Mouse (Mus musculus) intestine, postnatal 0 days (tissue): Measurements from ENCODE around the gene Slc15a5. TPM values are rescaled to one million over a fixed set of nuclear protein-coding genes. Genes with fewer than 3 reads are reported as not detected.

Experiments used
- ATAC-seq: fragments of 200-750 bp; cut with Nextera tagmentation; 2 replicates; pipeline ENCODE4 v1.8.0; 2017; ENCODE audit warnings: mild to moderate bottlenecking, moderate TSS enrichment, moderate library complexity
- H3K27ac ChIP-seq: fragments of 300-500 bp; sonication (generic); 2 replicates; pipeline ENCODE4 v1.5.1; 2014; ENCODE audit warnings: mild to moderate bottlenecking, low read depth, low read length, moderate library complexity
- H3K27me3 ChIP-seq: fragments of 300-500 bp; sonication (generic); replicated peaks from 2 replicates; pipeline ENCODE4 v1.6.1; 2014; ENCODE audit warnings: low read length, mixed read lengths; ENCODE audit not compliant: control insufficient read depth, insufficient read depth
- H3K36me3 ChIP-seq: fragments of 300-500 bp; sonication (generic); 2 replicates; pipeline ENCODE4 v1.6.1; 2014; ENCODE audit warnings: mild to moderate bottlenecking, moderate library complexity; ENCODE audit not compliant: control insufficient read depth, insufficient read depth
- H3K4me1 ChIP-seq: fragments of 300-500 bp; sonication (generic); replicated peaks from 2 replicates; pipeline ENCODE4 v1.6.1; 2014; ENCODE audit warnings: antibody characterized with exemption, low read length, mixed read lengths; ENCODE audit not compliant: control insufficient read depth, insufficient read depth
- H3K4me2 ChIP-seq: fragments of 300-500 bp; sonication (generic); replicated peaks from 2 replicates; pipeline ENCODE4 v1.6.1; 2014; ENCODE audit warnings: low read depth, mild to moderate bottlenecking, moderate library complexity
- H3K4me3 ChIP-seq: fragments of 300-500 bp; sonication (generic); 2 replicates; pipeline ENCODE4 v1.5.1; 2014; ENCODE audit warnings: low read depth, low read length
- H3K9ac ChIP-seq: fragments of 300-500 bp; sonication (generic); 2 replicates; pipeline ENCODE4 v1.6.1; 2014; ENCODE audit warnings: mild to moderate bottlenecking, low read depth, low read length
- H3K9me3 ChIP-seq: fragments of 300-500 bp; sonication (generic); 2 replicates; pipeline ENCODE4 v1.6.1; 2016; ENCODE audit warnings: mixed run types; ENCODE audit not compliant: control insufficient read depth
- CTCF ChIP-seq: sonication (generic); IDR thresholded peaks from 2 replicates; pipeline ENCODE4 v1.5.1; 2016; ENCODE audit warnings: low read depth, mild to moderate bottlenecking, control low read depth, antibody characterized with exemption, moderate library complexity
- WGBS: fragments of 180-500 bp; shearing (Covaris S2); extraction: QIAGEN DNeasy Blood & Tissue Kit; methylation state at CpG from one replicate; pipeline ENCODE4 v1.1.7; 2014; 5-methylcytosine and 5-hydroxymethylcytosine counted together
- polyA plus RNA-seq: library from polyadenylated mRNA; unstranded; fragments of >200 nt; fragmentation: Nextera tagmentation; extraction: Ambion mirVana; gene quantifications from 2 replicates; pipeline ENCODE4 v1.2.1, GENCODE M21; 2015

Gene Slc15a5
- polyA plus RNA-seq, 1 experiment from 2014 or later: 0.21 TPM

DNA sequence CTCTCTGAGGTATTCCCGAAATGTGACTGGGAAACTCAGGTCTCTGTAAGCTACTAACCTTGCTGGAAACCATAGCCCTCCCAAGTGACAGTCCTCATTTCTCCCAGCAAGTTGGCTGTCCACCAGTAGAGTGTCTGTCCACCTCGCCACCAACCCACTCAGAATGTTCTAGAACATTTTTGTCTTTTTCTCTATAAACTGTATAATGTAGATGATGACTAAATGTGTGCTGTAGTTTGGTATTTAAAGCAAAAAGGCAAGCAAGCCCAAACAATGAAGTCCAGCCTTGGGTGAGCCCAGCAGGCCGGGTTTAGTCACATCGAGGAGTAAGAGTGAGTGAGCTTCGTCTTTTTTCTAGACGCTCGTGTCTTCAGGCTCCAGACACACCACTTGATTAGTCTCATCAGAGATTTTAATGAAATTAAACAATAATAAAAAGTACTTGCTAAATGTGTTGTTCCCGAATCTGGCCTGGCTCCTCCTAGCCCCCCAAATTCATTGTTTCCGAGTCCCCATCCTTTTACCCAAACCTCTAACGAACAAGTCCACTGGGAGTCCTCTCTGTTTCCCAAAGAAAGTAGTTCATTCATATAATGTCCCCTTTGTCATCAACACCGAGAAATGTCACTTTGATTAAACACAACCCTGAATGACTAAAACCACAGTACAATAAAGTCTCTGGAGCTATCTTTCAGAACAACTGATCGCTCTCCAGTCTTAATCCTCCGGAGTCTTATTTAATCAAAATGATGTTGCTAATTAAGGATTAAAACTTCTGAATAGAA is 8.8 kb downstream of the Slc15a5 start:
- no peak overlapping the region for H3K4me2 ChIP-seq
- no peaks in the 10 kb centered on the region for H3K27me3 ChIP-seq
- no peak for ATAC-seq
- H3K4me1 ChIP-seq: no peaks in the 10 kb centered on the region
- H3K9me3 ChIP-seq: no peaks in the 10 kb centered on the region
- no peak for TF ChIP-seq CTCF
- 88% methylated on average over 13 of the region's 13 CpGs for WGBS
- no peaks in the 10 kb centered on the region for H3K36me3 ChIP-seq
- no peak overlapping the region for H3K4me3 ChIP-seq
- H3K9ac ChIP-seq: no peak overlapping the region
- no peak overlapping the region for H3K27ac ChIP-seq

DNA sequence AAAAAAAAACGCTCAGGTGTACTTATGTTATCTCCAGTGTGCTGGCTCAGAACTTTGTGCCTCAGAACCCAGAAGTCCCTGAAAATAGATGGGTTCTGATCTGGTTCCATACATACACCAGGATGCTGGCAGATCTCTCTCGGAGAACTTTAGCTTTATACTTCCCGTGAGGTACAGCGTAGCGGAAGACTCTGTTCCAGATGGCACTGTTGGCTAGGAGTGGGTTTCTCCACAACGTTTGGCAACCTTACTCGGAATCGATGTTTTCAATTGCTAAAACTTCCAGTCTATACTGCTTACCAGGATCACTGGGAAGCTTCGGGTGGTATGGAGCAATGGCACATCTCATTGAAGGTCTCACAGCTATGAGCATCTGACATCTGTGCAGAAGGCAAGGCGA is 9.8 kb downstream of the Slc15a5 start:
- Histone ChIP-seq H3K4me2 (no peak overlapping the region), H3K36me3 (no peaks in the 10 kb centered on the region), H3K27me3 (no peaks in the 10 kb centered on the region), H3K4me1 (no peaks in the 10 kb centered on the region), H3K9ac (no peak overlapping the region), H3K4me3 (no peak overlapping the region), H3K27ac (no peak overlapping the region), H3K9me3 (no peaks in the 10 kb centered on the region)
- no peak for ATAC-seq
- no peak for TF ChIP-seq CTCF
- 92% methylated on average over 10 of the region's 10 CpGs for WGBS

DNA sequence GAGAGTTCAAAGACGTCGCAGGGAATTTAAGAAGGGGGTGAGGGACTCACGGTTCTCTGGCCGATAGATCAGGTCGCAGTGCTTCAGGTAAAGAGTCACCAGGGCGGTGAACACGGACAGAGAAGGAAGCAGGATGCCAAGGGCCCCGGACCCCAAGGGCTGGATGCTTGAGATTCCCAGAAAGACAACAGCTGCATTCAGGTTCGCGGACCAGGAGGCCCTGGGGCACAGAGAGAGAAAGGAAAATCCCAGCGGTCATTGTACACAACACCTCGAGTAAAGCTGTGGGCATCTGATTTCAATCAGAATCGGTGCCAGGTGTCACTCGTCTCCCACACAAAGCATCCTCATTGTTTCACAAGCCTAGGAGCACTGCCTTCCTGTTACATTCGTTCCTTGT is 24.1 kb downstream of the Slc15a5 start:
- Histone ChIP-seq H3K36me3 (no peaks in the 10 kb centered on the region), H3K27ac (no peak overlapping the region), H3K9me3 (no peaks in the 10 kb centered on the region), H3K27me3 (no peaks in the 10 kb centered on the region), H3K4me3 (no peak overlapping the region), H3K9ac (no peak overlapping the region), H3K4me2 (no peak overlapping the region), H3K4me1 (no peaks in the 10 kb centered on the region)
- no peak for TF ChIP-seq CTCF
- ATAC-seq: no peak
- 36% methylated on average over 15 of the region's 15 CpGs for WGBS

DNA sequence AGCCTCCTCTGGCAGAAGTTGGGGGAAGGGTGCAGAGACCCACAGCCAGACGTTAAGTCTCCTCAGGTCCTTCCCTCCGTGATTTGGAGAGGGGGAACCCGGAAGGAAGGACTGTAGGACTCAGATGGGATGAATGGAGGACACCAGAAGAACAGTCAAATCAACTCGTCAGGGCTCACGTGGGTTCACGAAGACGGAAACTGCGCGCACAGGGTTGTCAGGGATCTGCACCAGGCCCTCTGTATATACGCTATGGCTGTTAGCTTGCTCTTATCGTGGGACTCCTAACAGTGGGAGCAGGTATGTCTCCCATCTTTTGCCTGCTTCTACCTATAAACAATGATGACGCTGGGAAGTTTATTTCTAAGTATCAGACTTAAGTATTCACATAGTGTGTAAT is 24.8 kb downstream of the Slc15a5 start:
- no peak for TF ChIP-seq CTCF
- no peak for ATAC-seq
- H3K4me3 ChIP-seq: no peak overlapping the region
- no peaks in the 10 kb centered on the region for H3K27me3 ChIP-seq
- WGBS: 89% methylated on average over 12 of the region's 12 CpGs
- H3K9ac ChIP-seq: no peak overlapping the region
- H3K4me1 ChIP-seq: no peaks in the 10 kb centered on the region
- no peaks in the 10 kb centered on the region for H3K36me3 ChIP-seq
- no peak overlapping the region for H3K27ac ChIP-seq
- no peak overlapping the region for H3K4me2 ChIP-seq
- no peaks in the 10 kb centered on the region for H3K9me3 ChIP-seq

DNA sequence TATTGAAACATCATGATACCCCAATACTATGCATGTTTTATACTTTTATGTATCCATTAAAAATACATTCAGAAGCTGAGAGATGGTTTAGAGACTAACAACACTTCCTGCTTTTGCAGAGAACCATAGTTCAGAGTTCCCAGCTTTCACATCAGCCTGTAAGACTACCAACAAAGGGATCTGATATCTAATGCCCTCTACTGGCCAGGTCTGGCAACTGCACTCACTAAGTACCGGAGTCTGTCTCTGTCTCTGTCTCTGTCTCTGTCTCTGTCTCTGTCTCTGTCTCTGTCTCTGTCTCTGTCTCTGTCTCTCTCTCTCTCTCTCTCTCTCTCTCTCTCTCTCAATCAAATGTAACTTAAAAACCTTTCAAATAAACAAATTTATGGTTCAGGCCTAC is 25.6 kb downstream of the Slc15a5 start:
- TF ChIP-seq CTCF: peak; percentile 72
- H3K27me3 ChIP-seq: no peaks in the 10 kb centered on the region
- no peaks in the 10 kb centered on the region for H3K4me1 ChIP-seq
- WGBS: 55% methylated on average over 1 of the region's 1 CpGs
- ATAC-seq: no peak
- no peak overlapping the region for H3K4me2 ChIP-seq
- no peak overlapping the region for H3K9ac ChIP-seq
- H3K36me3 ChIP-seq: no peaks in the 10 kb centered on the region
- H3K4me3 ChIP-seq: no peak overlapping the region
- H3K27ac ChIP-seq: no peak overlapping the region
- H3K9me3 ChIP-seq: no peaks in the 10 kb centered on the region

DNA sequence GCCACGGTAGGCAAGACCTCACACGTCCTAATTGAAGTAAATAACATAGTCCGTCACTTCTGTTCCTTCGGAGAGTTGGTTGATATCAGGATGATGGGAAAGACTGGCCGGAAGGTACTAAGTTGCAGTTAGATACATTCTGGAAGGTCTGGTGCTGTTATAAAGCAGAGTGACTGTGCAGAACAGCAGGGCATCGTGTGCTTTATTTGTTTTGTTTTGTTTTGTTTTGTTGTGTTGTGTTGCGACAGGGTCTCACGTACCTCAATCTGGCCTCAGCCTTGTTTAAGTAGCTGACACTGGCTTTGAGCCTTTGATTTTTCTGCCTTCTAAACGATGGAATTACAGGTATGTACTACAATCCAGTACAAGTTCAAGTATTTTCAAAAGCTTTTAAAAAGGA is 26.0 kb downstream of the Slc15a5 start:
- no peaks in the 10 kb centered on the region for H3K27me3 ChIP-seq
- 87% methylated on average over 9 of the region's 9 CpGs for WGBS
- no peak for TF ChIP-seq CTCF

More for the DNA sequence above, 26.0 kb downstream of the Slc15a5 start:
- H3K4me2 ChIP-seq: no peak overlapping the region
- H3K36me3 ChIP-seq: no peaks in the 10 kb centered on the region
- no peak for ATAC-seq
- no peaks in the 10 kb centered on the region for H3K9me3 ChIP-seq
- no peak overlapping the region for H3K9ac ChIP-seq
- H3K4me1 ChIP-seq: no peaks in the 10 kb centered on the region
- H3K4me3 ChIP-seq: no peak overlapping the region
- no peak overlapping the region for H3K27ac ChIP-seq
